14 mouse cellular contexts compared by ENCODE assay signal in genomic region chr11:113554194-113554593, GRCm38 (mm10).
A peak's percentile ranks its signal among the peaks of the same experiment; 100 is the strongest.
DNase-seq lines count a peak whose midpoint lies in the region; ATAC-seq and TF ChIP-seq lines count a peak whose summit lies in the region.
"Had no signal": no experiment of that assay in that cellular context is flagged by ENCODE, and none has a peak within 500 bp of the region (broad histone marks: within the 10 kb centered on the region; RNA-seq: fewer than 3 reads in every experiment).

No protein-coding gene starts in this region.

- no peak overlapping the region for H3K9ac ChIP-seq in forebrain, embryonic 11.5 days (ENCODE audit: low read length)
- H3K9ac ChIP-seq in neural tube, embryonic 13.5 days = no peak overlapping the region
- H3K9ac ChIP-seq in forebrain, embryonic 16.5 days (replicated peaks; ENCODE audit: low read depth, low read length) = no peak overlapping the region
- no peak overlapping the region for H3K9ac ChIP-seq in midbrain, postnatal 0 days (replicated peaks; ENCODE audit: low read length, poor library complexity, severe bottlenecking)
- H3K9ac ChIP-seq in kidney, embryonic 16.5 days (replicated peaks; ENCODE audit: low read length) = no peak overlapping the region
- no peak overlapping the region for H3K9ac ChIP-seq in intestine, embryonic 15.5 days
- H3K9ac ChIP-seq: liver, postnatal 0 days had no signal

- peaks cover 17% of the 10 kb centered on the region for H3K4me1 ChIP-seq in forebrain, embryonic 10.5 days
- peaks cover 4% of the 10 kb centered on the region; the same call in 1 of the 2 replicates for H3K4me1 ChIP-seq in forebrain, embryonic 11.5 days (replicated peaks; ENCODE audit: control insufficient read depth, insufficient read depth, low read length)
- peaks cover 27% of the 10 kb centered on the region for H3K4me1 ChIP-seq in neural tube, embryonic 13.5 days (replicated peaks)
- peaks cover 36% of the 10 kb centered on the region for H3K4me1 ChIP-seq in forebrain, embryonic 16.5 days (replicated peaks; ENCODE audit: control insufficient read depth, insufficient read depth, low read length)
- H3K4me1 ChIP-seq in midbrain, postnatal 0 days (ENCODE audit: insufficient read depth, low read length) = peaks cover 12% of the 10 kb centered on the region
- H3K4me1 ChIP-seq in kidney, embryonic 16.5 days (ENCODE audit: insufficient read depth, low read length) = peaks cover 6% of the 10 kb centered on the region; the same call in 1 of the 2 replicates
- 0 out of 2 replicates have a peak, but pooled peaks cover 5% of the 10 kb centered on the region for H3K4me1 ChIP-seq in intestine, embryonic 15.5 days (replicated peaks)

- H3K27me3 ChIP-seq in forebrain, embryonic 10.5 days (ENCODE audit: poor library complexity, severe bottlenecking) = no peaks in the 10 kb centered on the region
- H3K27me3 ChIP-seq in forebrain, embryonic 11.5 days (ENCODE audit: control insufficient read depth, insufficient read depth, low read length) = no peaks in the 10 kb centered on the region
- no peaks in the 10 kb centered on the region for H3K27me3 ChIP-seq in neural tube, embryonic 13.5 days
- H3K27me3 ChIP-seq in forebrain, embryonic 16.5 days (replicated peaks; ENCODE audit: control insufficient read depth, insufficient read depth, low read length) = no peaks in the 10 kb centered on the region
- H3K27me3 ChIP-seq in midbrain, postnatal 0 days (ENCODE audit: insufficient read depth, low read length) = no peaks in the 10 kb centered on the region
- no peaks in the 10 kb centered on the region for H3K27me3 ChIP-seq in kidney, embryonic 16.5 days (ENCODE audit: insufficient read depth, low read length)
- no peaks in the 10 kb centered on the region for H3K27me3 ChIP-seq in intestine, embryonic 15.5 days (replicated peaks)

- no peak overlapping the region for H3K4me2 ChIP-seq in forebrain, embryonic 11.5 days (ENCODE audit: low read depth, low read length, severe bottlenecking)
- H3K4me2 ChIP-seq in neural tube, embryonic 13.5 days = no peak overlapping the region
- no peak overlapping the region for H3K4me2 ChIP-seq in forebrain, embryonic 16.5 days (ENCODE audit: low read length)
- H3K4me2 ChIP-seq in midbrain, postnatal 0 days (ENCODE audit: low read depth, low read length, poor library complexity, severe bottlenecking) = no peak overlapping the region
- H3K4me2 ChIP-seq in kidney, embryonic 16.5 days (replicated peaks; ENCODE audit: low read depth, low read length) = no peak overlapping the region
- no peak overlapping the region for H3K4me2 ChIP-seq in intestine, embryonic 15.5 days (replicated peaks)

- 89% methylated on average over 7 of the region's 7 CpGs for whole genome bisulfite sequencing in forebrain, embryonic 10.5 days
- WGBS in forebrain, embryonic 11.5 days = 86% methylated on average over 7 of the region's 7 CpGs
- 81% methylated on average over 7 of the region's 7 CpGs for WGBS in neural tube, embryonic 13.5 days
- 47% methylated on average over 7 of the region's 7 CpGs for WGBS in forebrain, embryonic 16.5 days
- 68% methylated on average over 7 of the region's 7 CpGs for WGBS in midbrain, postnatal 0 days
- WGBS in kidney, embryonic 16.5 days = 84% methylated on average over 7 of the region's 7 CpGs
- 85% methylated on average over 7 of the region's 7 CpGs for WGBS in intestine, embryonic 15.5 days

- H3K9me3 ChIP-seq in forebrain, embryonic 10.5 days = no peaks in the 10 kb centered on the region
- H3K9me3 ChIP-seq in forebrain, embryonic 11.5 days (ENCODE audit: control insufficient read depth, low read length) = no peaks in the 10 kb centered on the region
- no peaks in the 10 kb centered on the region for H3K9me3 ChIP-seq in neural tube, embryonic 13.5 days
- H3K9me3 ChIP-seq in forebrain, embryonic 16.5 days (ENCODE audit: control insufficient read depth, low read length) = no peaks in the 10 kb centered on the region
- H3K9me3 ChIP-seq in midbrain, postnatal 0 days (ENCODE audit: low read length) = no peaks in the 10 kb centered on the region
- H3K9me3 ChIP-seq in kidney, embryonic 16.5 days (ENCODE audit: low read length) = no peaks in the 10 kb centered on the region
- no peaks in the 10 kb centered on the region for H3K9me3 ChIP-seq in intestine, embryonic 15.5 days
- H3K9me3 ChIP-seq: embryonic facial prominence, embryonic 10.5 days; limb, embryonic 10.5 days had no signal

- no peaks in the 10 kb centered on the region for H3K36me3 ChIP-seq in forebrain, embryonic 10.5 days (replicated peaks)
- H3K36me3 ChIP-seq in forebrain, embryonic 11.5 days (ENCODE audit: control insufficient read depth, insufficient read depth, low read length) = no peaks in the 10 kb centered on the region
- no peaks in the 10 kb centered on the region for H3K36me3 ChIP-seq in neural tube, embryonic 13.5 days
- no peaks in the 10 kb centered on the region for H3K36me3 ChIP-seq in forebrain, embryonic 16.5 days (ENCODE audit: control insufficient read depth, insufficient read depth)
- no peaks in the 10 kb centered on the region for H3K36me3 ChIP-seq in midbrain, postnatal 0 days (ENCODE audit: insufficient read depth, low read length)
- no peaks in the 10 kb centered on the region for H3K36me3 ChIP-seq in kidney, embryonic 16.5 days (ENCODE audit: insufficient read depth, low read length)
- H3K36me3 ChIP-seq in intestine, embryonic 15.5 days = no peaks in the 10 kb centered on the region
- H3K36me3 ChIP-seq: limb, embryonic 10.5 days had no signal

- H3K4me3 ChIP-seq in forebrain, embryonic 10.5 days = no peak overlapping the region
- no peak overlapping the region for H3K4me3 ChIP-seq in forebrain, embryonic 11.5 days (ENCODE audit: low read depth, low read length)
- no peak overlapping the region for H3K4me3 ChIP-seq in neural tube, embryonic 13.5 days
- H3K4me3 ChIP-seq in forebrain, embryonic 16.5 days (replicated peaks; ENCODE audit: low read length) = no peak overlapping the region
- no peak overlapping the region for H3K4me3 ChIP-seq in midbrain, postnatal 0 days (ENCODE audit: low read depth, low read length)
- H3K4me3 ChIP-seq in kidney, embryonic 16.5 days (ENCODE audit: low read length) = no peak overlapping the region
- H3K4me3 ChIP-seq in intestine, embryonic 15.5 days (replicated peaks) = no peak overlapping the region
- H3K4me3 ChIP-seq: embryonic facial prominence, embryonic 10.5 days; limb, embryonic 10.5 days had no signal

- no peak for DNase-seq in forebrain, embryonic 10.5 days (ENCODE audit: extremely low spot score, low spot score)
- DNase-seq in forebrain, embryonic 11.5 days (ENCODE audit: low spot score) = no peak
- DNase-seq in neural tube, embryonic 10.5 days (ENCODE audit: extremely low spot score, low spot score) = no peak
- DNase-seq in midbrain, postnatal 0 days (ENCODE audit: low spot score) = peak; percentile 82
- DNase-seq: B cell, adult 2 months; kidney, postnatal 14 days; liver, postnatal 0 days; thymus, postnatal 14 days had no signal

- ATAC-seq in forebrain, embryonic 11.5 days (replicated peaks; ENCODE audit: low FRiP score) = no peak
- no peak for ATAC-seq in neural tube, embryonic 13.5 days (ENCODE audit: low read depth)
- peak; percentile 86 for ATAC-seq in forebrain, embryonic 16.5 days
- no peak; the same call in 1 of the 2 replicates for ATAC-seq in midbrain, postnatal 0 days (ENCODE audit: low FRiP score)
- ATAC-seq in kidney, embryonic 16.5 days (ENCODE audit: low FRiP score, low TSS enrichment) = no peak
- ATAC-seq in intestine, embryonic 15.5 days = no peak
- ATAC-seq: liver, postnatal 0 days had no signal

- no peak for TF ChIP-seq CTCF in midbrain, postnatal 0 days (IDR thresholded peaks at IDR 0.05)

- 0 out of 2 replicates have a peak overlapping the region, but pooled peaks have one; percentile 16 for H3K27ac ChIP-seq in forebrain, embryonic 10.5 days
- no peak overlapping the region for H3K27ac ChIP-seq in forebrain, embryonic 11.5 days (ENCODE audit: low read depth, low read length)
- peak overlapping the region; percentile 61; the same call in 1 of the 2 replicates for H3K27ac ChIP-seq in neural tube, embryonic 13.5 days (replicated peaks)
- peak overlapping the region; percentile 91 for H3K27ac ChIP-seq in forebrain, embryonic 16.5 days (ENCODE audit: low read length)
- H3K27ac ChIP-seq in midbrain, postnatal 0 days (ENCODE audit: low read depth, low read length) = peak overlapping the region; percentile 40; the same call in 1 of the 2 replicates
- no peak overlapping the region for H3K27ac ChIP-seq in kidney, embryonic 16.5 days (ENCODE audit: low read length)
- H3K27ac ChIP-seq in intestine, embryonic 15.5 days = no peak overlapping the region
- H3K27ac ChIP-seq: embryonic facial prominence, embryonic 10.5 days; limb, embryonic 10.5 days had no signal

Comparison
In these comparisons a context has a peak if more than half of its experiments do, and no peak if none do; other contexts are left out.
1. H3K27ac ChIP-seq: peak in forebrain, embryonic 10.5 days (single experiment), neural tube, embryonic 13.5 days (single experiment), forebrain, embryonic 16.5 days (single experiment) and midbrain, postnatal 0 days (single experiment); none in forebrain, embryonic 11.5 days (single experiment), kidney, embryonic 16.5 days (single experiment) and intestine, embryonic 15.5 days (single experiment).